Mouse (Mus musculus): ENCODE data around the gene Mocs2.

The Mocs2 gene

GRCm38 (mm10) chr13:114854023-114854422 lies 36.0 kb downstream of the Mocs2 start:
- no peak for DNase-seq (ENCODE audit: inconsistent ontology term)

- DNase-seq (ENCODE audit: inconsistent ontology term), result no peak
Observed at GRCm38 (mm10) chr13:114854428-114854827, 36.4 kb downstream of the Mocs2 start.

GRCm38 (mm10) chr13:114855573-114856268 lies 37.7 kb downstream of the Mocs2 start:
- DNase-seq (ENCODE audit: inconsistent ontology term), result peak; percentile 64

- DNase-seq (ENCODE audit: inconsistent ontology term), result no peak
Observed at GRCm38 (mm10) chr13:114856269-114856627, 38.2 kb downstream of the Mocs2 start.

- no peak for DNase-seq (ENCODE audit: inconsistent ontology term)
Observed at GRCm38 (mm10) chr13:114857525-114857924, 39.5 kb downstream of the Mocs2 start.

- no peak for DNase-seq (ENCODE audit: inconsistent ontology term)
Observed at GRCm38 (mm10) chr13:114874738-114875137, 56.7 kb downstream of the Mocs2 start.

- DNase-seq (ENCODE audit: inconsistent ontology term), result peak; percentile 94
Observed at GRCm38 (mm10) chr13:114876005-114876520, 58.0 kb downstream of the Mocs2 start.

- no peak for DNase-seq (ENCODE audit: inconsistent ontology term)
Observed at GRCm38 (mm10) chr13:114878667-114879066, 60.6 kb downstream of the Mocs2 start.

Measured in Muller cell, postnatal 12 days (primary cell).